Mouse (Mus musculus) neural tube, embryonic 15.5 days (tissue): Measurements from ENCODE around the gene Gpkow. TPM values are rescaled to one million over a fixed set of nuclear protein-coding genes. Genes with fewer than 3 reads are reported as not detected.
"Not testable (repeated sequence)": the region's sequence is repeated elsewhere in the genome, so short reads cannot be mapped to it uniquely, and the experiment has no call there.

Experiments used
- ATAC-seq: fragments of 200-750 bp; cut with Nextera tagmentation; 2 replicates; pipeline ENCODE4 v1.8.0; 2017; ENCODE audit warnings: mild to moderate bottlenecking, moderate TSS enrichment, moderate library complexity; ENCODE audit not compliant: low FRiP score
- H3K27ac ChIP-seq: fragments of 300-500 bp; sonication (generic); replicated peaks from 2 replicates; pipeline ENCODE4 v1.5.1; 2015; ENCODE audit warnings: mild to moderate bottlenecking, inconsistent platforms
- H3K27me3 ChIP-seq: fragments of 300-500 bp; sonication (generic); replicated peaks from 2 replicates; pipeline ENCODE4 v1.6.1; 2015; ENCODE audit warnings: inconsistent platforms
- H3K36me3 ChIP-seq: fragments of 300-500 bp; sonication (generic); 2 replicates; pipeline ENCODE4 v1.6.1; 2015; ENCODE audit warnings: inconsistent platforms
- H3K4me1 ChIP-seq: fragments of 300-500 bp; sonication (generic); 2 replicates; pipeline ENCODE4 v1.6.1; 2015; ENCODE audit warnings: inconsistent platforms
- H3K4me2 ChIP-seq: fragments of 300-500 bp; sonication (generic); 2 replicates; pipeline ENCODE4 v1.6.1; 2015; ENCODE audit warnings: inconsistent platforms, mild to moderate bottlenecking, moderate library complexity
- H3K4me3 ChIP-seq: fragments of 300-500 bp; sonication (generic); replicated peaks from 2 replicates; pipeline ENCODE4 v1.5.1; 2015; ENCODE audit warnings: mild to moderate bottlenecking, inconsistent platforms
- H3K9ac ChIP-seq: fragments of 300-500 bp; sonication (generic); replicated peaks from 2 replicates; pipeline ENCODE4 v1.6.1; 2015; ENCODE audit warnings: mild to moderate bottlenecking, inconsistent platforms
- H3K9me3 ChIP-seq: fragments of 300-500 bp; sonication (generic); replicated peaks from 2 replicates; pipeline ENCODE4 v1.6.1; 2016; ENCODE audit warnings: inconsistent platforms
- WGBS: fragments of 180-500 bp; shearing (Covaris S2); methylation state at CpG from one replicate; pipeline ENCODE4 v1.1.7; 2015; ENCODE audit warnings: mixed read lengths; 5-methylcytosine and 5-hydroxymethylcytosine counted together
- polyA plus RNA-seq: library from polyadenylated mRNA; unstranded; fragments of >200 nt; fragmentation: Nextera tagmentation; extraction: Ambion mirVana; gene quantifications from 2 replicates; pipeline ENCODE4 v1.2.1, GENCODE M21; 2015

Gpkow gene
- polyA plus RNA-seq, 1 experiment from 2014 or later = 46.0 TPM

GRCm38 (mm10) chrX:7753627-7754026 is 56.7 kb downstream of the Gpkow start:
- not testable (repeated sequence) for H3K9me3 ChIP-seq, H3K9ac ChIP-seq, ATAC-seq, H3K4me3 ChIP-seq, H3K36me3 ChIP-seq, H3K4me2 ChIP-seq, H3K4me1 ChIP-seq, H3K27me3 ChIP-seq, H3K27ac ChIP-seq
- WGBS = 27% methylated on average over 3 of the region's 3 CpGs

Other genes with a start within 250 kb of the Gpkow start
- gene Foxp3, start 123.5 kb upstream of the Gpkow start, polyA plus RNA-seq = 0.08 and 0.26 TPM in 2 replicates
- 6.0 and 7.5 TPM in 2 replicates for gene Ppp1r3f, start 122.8 kb upstream of the Gpkow start, polyA plus RNA-seq
- gene Ccdc22, start 91.6 kb upstream of the Gpkow start, polyA plus RNA-seq = 28.4 and 29.5 TPM in 2 replicates
- gene Cacna1f, start 90.0 kb upstream of the Gpkow start, polyA plus RNA-seq = 0.24 and 0.35 TPM in 2 replicates
- gene Syp, start 58.7 kb upstream of the Gpkow start, polyA plus RNA-seq = 195 and 223 TPM in 2 replicates
- 1.7 and 3.8 TPM in 2 replicates for gene Prickle3, start 39.9 kb upstream of the Gpkow start, polyA plus RNA-seq
- gene Plp2, start 25.7 kb upstream of the Gpkow start, polyA plus RNA-seq = 20.3 and 50.6 TPM in 2 replicates
- 0.13 TPM in 1 of 2 replicates, not detected in the other for gene Magix, start 15.9 kb upstream of the Gpkow start, polyA plus RNA-seq
- gene Wdr45, start 17.2 kb downstream of the Gpkow start, polyA plus RNA-seq = 34.6 and 34.9 TPM in 2 replicates
- 1.4 TPM in 1 of 2 replicates, not detected in the other for gene Gm45208, start 25.1 kb downstream of the Gpkow start, polyA plus RNA-seq
- gene Praf2, start 31.3 kb downstream of the Gpkow start, polyA plus RNA-seq = 128 and 132 TPM in 2 replicates
- 50.8 and 56.3 TPM in 2 replicates for gene Ccdc120, start 53.8 kb downstream of the Gpkow start, polyA plus RNA-seq
- 24.7 and 25.2 TPM in 2 replicates for gene Tfe3, start 65.4 kb downstream of the Gpkow start, polyA plus RNA-seq
- gene Gripap1, start 92.6 kb downstream of the Gpkow start, polyA plus RNA-seq = 63.0 and 67.4 TPM in 2 replicates
- gene Kcnd1, start 125.2 kb downstream of the Gpkow start, polyA plus RNA-seq = 5.7 and 6.5 TPM in 2 replicates
- 40.0 and 40.4 TPM in 2 replicates for gene Otud5, start 144.2 kb downstream of the Gpkow start, polyA plus RNA-seq
- 21.0 and 26.8 TPM in 2 replicates for gene Pim2, start 181.1 kb downstream of the Gpkow start, polyA plus RNA-seq
- 46.9 and 47.3 TPM in 2 replicates for gene Slc35a2, start 186.9 kb downstream of the Gpkow start, polyA plus RNA-seq
- 194 and 201 TPM in 2 replicates for gene Pqbp1, start 202.1 kb downstream of the Gpkow start, polyA plus RNA-seq
- 152 TPM in 2 replicates for gene Timm17b, start 202.2 kb downstream of the Gpkow start, polyA plus RNA-seq
- gene Gm10491, start 210.7 kb downstream of the Gpkow start, polyA plus RNA-seq = not detected in 2 replicates
- gene Gm10490, start 212.4 kb downstream of the Gpkow start, polyA plus RNA-seq = not detected in 2 replicates
- 292 and 368 TPM in 2 replicates for gene Pcsk1n, start 222.7 kb downstream of the Gpkow start, polyA plus RNA-seq
- gene Eras, start 231.5 kb downstream of the Gpkow start, polyA plus RNA-seq = 0.28 TPM in 1 of 2 replicates, not detected in the other